Mouse (Mus musculus): ENCODE measurements around the gene 4930564D02Rik.

- no peak for TF ChIP-seq POLR2A (IDR thresholded peaks at IDR 0.05; ENCODE audit: control insufficient read depth, extremely low read depth, insufficient read depth, low read length, poor library complexity)
- TF ChIP-seq CTCF (IDR thresholded peaks at IDR 0.05; ENCODE audit: borderline replicate concordance, control insufficient read depth, extremely low read depth, insufficient read depth, low read length, poor library complexity): no peak
Measured at GRCm38 (mm10) chr3:105052937-105053697, 13.5 kb upstream of the 4930564D02Rik start, which contains the start of gene Cttnbp2nl.

Measured in thymus, adult 2 months (tissue).